Mouse (Mus musculus) neural tube, embryonic 10.5 days (tissue): ENCODE measurements at regions not wholly inside any gene's neighbourhood (a gene's known extent, or its start where the extent isn't known, plus 50 kb on each side); places are given as distances from the start of the nearest gene placed in this dataset.

ENCODE experiments used
- DNase-seq: peaks from one replicate; pipeline ENCODE4 v3.0.0-alpha.2; 2017; ENCODE audit warnings: low spot score; ENCODE audit errors: extremely low spot score

- DNase-seq, result no peak
Observed at GRCm38 (mm10) chr7:70834787-70835461, 468.4 kb upstream of the Nr2f2 start.

GRCm38 (mm10) chr7:70828486-70829195, 462.1 kb upstream of the Nr2f2 start:
- DNase-seq, result no peak

- DNase-seq, result no peak
Observed at GRCm38 (mm10) chr7:70826074-70826473, 459.5 kb upstream of the Nr2f2 start.

GRCm38 (mm10) chr7:70823020-70823419, 456.5 kb upstream of the Nr2f2 start:
- no peak for DNase-seq

- no peak for DNase-seq
Observed at GRCm38 (mm10) chr7:70822310-70822821, 455.8 kb upstream of the Nr2f2 start.

GRCm38 (mm10) chr7:70821861-70822260, 455.3 kb upstream of the Nr2f2 start:
- no peak for DNase-seq

GRCm38 (mm10) chr7:70817347-70817913, 450.9 kb upstream of the Nr2f2 start:
- no peak for DNase-seq

GRCm38 (mm10) chr7:70814391-70814790, 447.9 kb upstream of the Nr2f2 start:
- DNase-seq, result no peak

- no peak for DNase-seq
Observed at GRCm38 (mm10) chr7:70813101-70813500, 446.6 kb upstream of the Nr2f2 start.

GRCm38 (mm10) chr7:70810411-70811090, 444.0 kb upstream of the Nr2f2 start:
- DNase-seq, result no peak

- no peak for DNase-seq
Observed at GRCm38 (mm10) chr7:70804281-70804680, 437.7 kb upstream of the Nr2f2 start.

GRCm38 (mm10) chr7:70799976-70800375, 433.4 kb upstream of the Nr2f2 start:
- DNase-seq, result no peak

- DNase-seq, result no peak
Observed at GRCm38 (mm10) chr7:70799031-70799766, 432.7 kb upstream of the Nr2f2 start.

- DNase-seq, result peak; percentile 61
Observed at GRCm38 (mm10) chr7:70796038-70796760, 429.7 kb upstream of the Nr2f2 start.

GRCm38 (mm10) chr7:70788902-70789796, 422.6 kb upstream of the Nr2f2 start:
- DNase-seq, result peak; percentile 57

GRCm38 (mm10) chr7:70787966-70788365, 421.4 kb upstream of the Nr2f2 start:
- no peak for DNase-seq

GRCm38 (mm10) chr7:70780742-70781332, 414.3 kb upstream of the Nr2f2 start:
- DNase-seq, result no peak

GRCm38 (mm10) chr7:70777763-70778162, 411.2 kb upstream of the Nr2f2 start:
- DNase-seq, result no peak

GRCm38 (mm10) chr7:70769655-70770054, 403.1 kb upstream of the Nr2f2 start:
- DNase-seq, result no peak
